Mouse (Mus musculus): ENCODE measurements around the gene Tm6sf1.
A peak's percentile ranks its signal among the peaks of the same experiment; 100 is the strongest.

The Tm6sf1 gene

DNA sequence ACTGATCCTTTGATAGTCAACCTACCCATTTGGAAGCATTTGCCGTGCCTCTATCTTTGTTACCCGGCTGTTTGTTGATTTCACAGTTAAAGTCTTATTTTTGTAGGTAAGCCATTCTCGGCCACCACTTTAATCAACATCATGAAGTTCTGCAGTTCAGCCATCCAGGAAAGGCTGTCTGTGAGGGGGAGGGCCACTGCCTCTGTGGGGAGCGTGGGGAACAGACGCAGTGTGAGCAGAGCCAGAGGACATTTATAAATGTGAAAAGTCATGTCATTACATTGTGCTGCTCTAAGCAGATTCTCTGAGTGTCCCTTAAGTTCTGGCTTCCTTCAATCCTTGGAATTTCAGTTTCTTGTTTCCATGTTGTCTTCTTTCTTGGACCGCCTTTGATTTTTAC, 8.6 kb upstream of the Tm6sf1 start:
- no peak for DNase-seq (ENCODE audit: low spot score)

DNA sequence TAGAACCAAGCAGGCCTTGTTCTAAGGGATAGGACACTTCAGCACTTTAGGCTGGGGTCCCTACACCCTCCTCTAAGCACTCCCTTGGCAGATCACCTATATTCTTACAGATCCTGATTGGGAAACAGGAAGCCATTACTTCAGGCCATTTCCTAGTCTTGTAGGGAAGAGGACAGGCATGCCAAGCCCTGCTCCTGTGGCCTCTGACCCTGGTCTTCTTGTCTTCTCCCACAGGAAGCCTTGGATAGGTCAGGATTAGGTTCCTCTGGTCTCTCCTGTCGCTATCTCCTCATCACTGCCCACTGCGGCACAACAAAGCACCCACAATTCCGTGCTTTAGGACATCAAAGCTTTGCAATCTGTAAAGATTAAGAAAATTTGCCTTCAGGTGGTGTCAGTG, 7.1 kb upstream of the Tm6sf1 start:
- no peak for DNase-seq (ENCODE audit: low spot score)

DNA sequence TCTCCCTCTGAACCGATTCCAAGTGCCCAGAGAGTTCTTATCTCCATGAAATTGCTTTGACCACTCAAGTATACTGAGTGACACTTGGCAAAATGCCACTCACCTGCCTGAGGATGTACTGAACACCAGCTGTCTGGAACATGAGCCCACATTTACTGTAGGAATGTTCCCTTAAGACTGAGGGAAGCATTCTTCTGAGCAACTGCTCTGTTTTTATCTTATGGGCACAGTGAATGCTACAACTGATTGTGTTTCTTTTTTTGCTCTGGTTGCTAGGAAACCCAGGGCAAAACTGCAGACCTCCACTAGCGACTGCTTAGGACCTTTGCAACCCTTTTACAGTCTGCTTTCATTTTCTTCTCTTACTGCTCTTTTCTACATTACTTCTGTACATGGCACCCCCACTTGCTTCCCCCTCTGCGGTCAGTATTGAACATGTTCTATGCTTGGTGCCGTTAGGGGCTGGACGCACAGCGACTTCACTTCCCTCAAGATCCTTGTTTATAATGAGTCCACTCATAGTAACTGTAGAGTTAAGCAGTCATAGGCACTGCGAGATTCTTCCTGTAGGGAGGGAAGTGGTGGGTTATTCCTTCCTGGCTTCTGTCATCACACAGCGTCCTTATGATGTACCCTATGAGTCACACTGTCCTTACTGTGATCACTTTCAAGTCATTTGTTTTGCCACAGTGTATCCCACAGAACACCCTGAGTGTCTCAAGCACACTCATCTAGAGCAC, 4.1 kb upstream of the Tm6sf1 start:
- DNase-seq (ENCODE audit: low spot score), result no peak

DNA sequence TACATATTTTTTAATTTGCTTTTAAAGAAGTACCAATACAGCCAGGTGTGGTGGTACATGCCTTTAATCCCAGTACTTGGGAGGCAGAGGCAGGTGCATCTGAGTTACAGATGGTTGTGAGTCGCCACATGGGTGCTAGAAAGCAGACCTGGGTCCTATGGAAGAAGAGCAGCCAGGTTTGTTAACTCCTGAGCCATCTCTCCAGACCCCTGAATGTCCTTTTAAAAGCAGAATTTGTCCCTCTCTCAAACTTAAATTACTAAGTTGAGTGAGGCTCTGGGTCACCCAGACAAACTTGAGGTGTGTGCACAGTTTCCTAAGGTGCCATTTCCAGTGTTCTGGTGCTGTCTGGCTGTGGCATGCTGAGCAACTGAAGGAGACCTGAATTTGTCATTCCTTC, 3.1 kb upstream of the Tm6sf1 start, which contains the start of gene Gm10160:
Gm10160 (minus strand) TSS at position 101 of the 400 bp plus-strand sequence.
- no peak for DNase-seq (ENCODE audit: low spot score)

DNA sequence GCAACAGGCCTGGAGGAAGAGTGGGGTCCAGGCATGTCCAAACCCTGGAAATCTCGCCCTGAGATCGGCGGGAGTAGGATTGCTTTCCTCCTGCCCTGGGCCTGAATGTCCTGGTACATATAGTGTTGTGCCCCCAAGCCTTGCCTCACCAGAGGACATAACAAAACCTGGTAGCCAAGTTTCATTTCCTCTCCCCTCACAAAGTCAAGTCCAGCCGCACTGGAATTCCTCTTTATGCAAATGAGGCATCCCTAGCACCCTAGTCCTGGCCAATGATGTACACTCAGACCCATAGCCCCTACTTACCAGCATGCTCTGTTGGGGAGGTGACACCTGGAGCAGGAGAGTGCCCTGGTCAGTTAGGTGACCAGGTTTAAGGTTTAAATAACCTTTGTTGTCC, 2.6 kb upstream of the Tm6sf1 start:
- DNase-seq (ENCODE audit: low spot score), result no peak

DNA sequence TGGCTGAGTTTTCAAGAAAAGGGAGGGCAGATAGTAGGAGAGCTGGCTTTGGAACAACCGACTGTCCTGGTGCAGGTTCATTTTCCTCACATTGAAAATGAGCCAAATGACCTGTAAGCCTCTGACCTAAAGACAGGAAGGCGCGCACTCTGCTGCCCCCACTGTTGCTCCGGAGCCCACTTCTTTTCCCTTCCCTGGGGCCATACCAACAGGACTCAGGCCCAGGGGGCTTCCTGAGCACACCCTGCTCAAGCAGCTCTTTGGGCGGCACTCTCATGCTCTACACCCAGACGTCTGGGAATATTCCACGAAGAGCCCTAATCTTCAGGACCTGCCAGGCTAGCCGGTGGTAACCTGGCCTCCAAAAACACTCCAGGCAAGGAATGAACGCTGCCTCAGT, 565 bp upstream of the Tm6sf1 start:
- DNase-seq (ENCODE audit: low spot score), result peak; percentile 52

DNA sequence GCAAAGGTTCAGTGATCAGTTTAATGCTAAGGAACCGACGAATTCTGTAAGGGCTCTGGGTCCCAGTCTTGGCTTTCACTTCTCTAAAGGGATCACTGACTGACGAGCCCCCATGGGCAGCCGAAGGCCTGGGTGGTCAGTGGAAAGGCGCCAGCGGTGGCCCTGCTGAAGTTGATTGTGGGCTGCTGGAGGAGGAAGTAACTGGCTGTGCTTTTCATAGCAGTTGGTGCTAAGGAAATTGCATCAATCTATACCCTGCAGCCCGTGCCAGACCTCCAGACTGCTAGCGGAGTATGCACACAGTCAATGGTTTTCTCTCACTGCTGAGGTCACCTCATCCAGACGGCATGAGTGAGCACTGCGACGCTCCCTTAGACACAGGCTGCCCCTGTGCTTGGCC, 1.3 kb downstream of the Tm6sf1 start:
- DNase-seq (ENCODE audit: low spot score), result peak; percentile 22

DNA sequence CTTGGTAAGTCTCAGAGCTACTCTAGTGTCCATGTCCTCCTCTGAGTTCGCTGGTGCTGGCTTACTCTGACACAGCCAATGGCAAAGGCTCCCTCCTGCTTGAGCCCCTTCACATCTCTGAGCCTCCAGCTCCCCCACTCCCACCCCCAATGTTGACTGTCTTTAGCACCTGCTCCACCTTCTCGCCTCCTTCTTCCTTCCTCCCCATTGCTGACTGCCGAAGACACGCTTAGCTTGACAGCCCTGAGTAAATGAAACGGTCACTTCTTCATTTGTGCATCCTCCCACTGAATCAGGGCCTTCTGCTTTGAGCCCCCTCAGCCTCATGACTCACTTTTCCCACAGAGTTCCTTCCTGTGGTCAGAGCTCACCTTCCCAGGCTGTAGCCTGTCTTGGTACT, 2.2 kb downstream of the Tm6sf1 start:
- no peak for DNase-seq (ENCODE audit: low spot score)

DNA sequence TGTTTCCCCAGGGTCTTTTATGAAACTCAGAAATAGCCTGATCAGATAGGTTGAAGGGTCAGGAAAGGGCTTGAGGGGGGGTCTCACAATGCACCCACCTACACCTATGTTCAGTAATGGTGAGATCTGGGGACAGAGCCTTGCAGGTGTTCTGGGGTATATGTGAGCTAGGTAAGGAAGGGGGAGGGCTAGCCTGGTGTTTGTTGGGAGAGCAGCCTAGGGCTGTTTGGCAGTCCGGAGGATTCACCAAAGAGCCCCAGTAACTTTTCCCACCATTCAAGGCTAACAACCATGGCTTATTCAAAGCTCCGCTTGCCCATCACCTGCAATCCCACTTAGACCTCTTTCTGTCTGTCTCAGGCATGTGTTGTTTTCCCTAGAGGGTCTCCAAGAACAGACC, 2.7 kb downstream of the Tm6sf1 start:
- DNase-seq (ENCODE audit: low spot score), result no peak

DNA sequence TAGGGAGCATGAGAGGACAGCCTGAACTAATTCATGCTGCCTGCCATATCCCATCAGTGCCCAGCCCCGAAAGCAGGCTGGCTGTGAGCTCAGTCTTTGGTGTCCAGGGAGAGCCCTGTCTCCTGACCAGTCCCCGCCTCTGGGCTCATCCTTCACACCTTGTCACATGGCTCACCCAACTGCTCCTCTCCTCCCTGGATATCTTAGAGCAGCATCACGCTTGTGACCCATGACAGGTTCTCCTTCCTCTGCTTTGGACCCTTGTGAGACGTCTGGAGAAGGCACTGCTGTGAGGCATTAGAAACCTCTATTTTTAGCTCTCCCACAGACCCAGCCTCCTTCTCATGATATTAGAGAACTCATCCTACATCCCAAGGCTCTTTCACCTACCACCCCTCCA, 3.1 kb downstream of the Tm6sf1 start:
- DNase-seq (ENCODE audit: low spot score), result no peak

DNA sequence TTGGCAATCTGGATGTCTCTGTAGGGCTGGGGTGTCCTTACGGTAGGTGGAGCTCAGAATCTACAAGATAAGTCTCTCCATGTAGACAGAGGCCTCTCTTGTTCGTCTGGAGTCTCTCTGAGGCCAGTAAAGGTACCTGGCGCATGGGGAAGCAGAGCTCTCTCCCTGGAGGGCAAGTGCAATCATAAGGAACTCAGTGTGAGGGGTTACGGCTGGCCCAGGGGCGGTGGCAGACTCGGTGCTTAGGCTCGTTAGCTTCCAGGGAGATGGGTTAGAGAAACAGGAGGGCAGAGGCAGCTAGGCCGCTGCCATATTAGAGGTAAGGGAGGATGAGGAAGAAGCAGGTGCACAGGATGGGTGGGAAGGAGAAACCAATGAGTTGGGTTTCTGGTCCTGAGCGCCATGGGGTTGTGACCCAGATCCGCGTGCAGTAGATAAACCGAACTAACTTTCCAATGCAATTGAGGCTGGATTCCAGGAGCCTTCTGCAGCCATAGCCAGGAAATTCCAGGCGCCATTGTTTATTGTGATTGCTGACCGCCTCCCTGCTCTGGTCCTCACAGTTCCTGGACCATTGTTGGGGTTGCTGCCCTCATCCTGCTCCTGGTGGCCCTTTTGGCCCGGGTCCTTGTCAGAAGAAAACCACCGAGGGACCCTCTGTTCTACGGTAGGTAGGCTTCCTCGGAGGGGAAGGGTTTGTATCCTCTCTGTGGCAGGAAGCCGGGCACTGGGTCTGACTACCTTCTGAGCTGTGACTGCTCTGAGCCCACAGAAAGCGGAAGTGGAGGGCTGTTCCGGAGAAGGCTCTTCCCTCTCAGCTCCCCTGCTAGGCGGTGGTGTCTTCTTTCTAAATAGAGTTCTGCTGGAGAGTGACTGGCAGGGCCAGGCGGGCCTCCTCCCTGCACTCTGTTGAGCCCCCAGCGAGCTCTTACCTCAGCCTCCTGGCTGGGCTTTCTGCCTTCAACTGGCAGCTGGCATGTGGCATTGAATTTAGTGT, 4.1 kb downstream of the Tm6sf1 start:
- DNase-seq (ENCODE audit: low spot score), result peak; percentile 13

DNA sequence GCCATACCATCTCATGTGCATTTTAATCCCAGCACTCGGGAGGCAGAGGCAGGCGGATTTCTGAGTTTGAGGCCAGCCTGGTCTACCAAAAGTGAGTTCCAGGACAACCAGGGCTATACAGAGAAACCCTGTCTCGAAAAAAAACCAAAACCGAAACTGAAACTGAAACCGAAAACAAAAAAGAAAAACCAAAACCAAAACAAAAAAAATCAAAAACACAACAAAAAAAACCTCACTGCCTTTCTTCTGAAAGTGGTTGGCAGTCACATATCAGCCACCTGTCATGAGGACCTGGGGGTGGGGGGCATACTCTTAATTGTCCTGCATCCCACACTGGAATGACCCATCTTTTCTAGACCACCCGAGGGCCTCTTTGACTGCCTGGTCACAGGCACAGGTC, 5.8 kb downstream of the Tm6sf1 start:
- no peak for DNase-seq (ENCODE audit: low spot score)

DNA sequence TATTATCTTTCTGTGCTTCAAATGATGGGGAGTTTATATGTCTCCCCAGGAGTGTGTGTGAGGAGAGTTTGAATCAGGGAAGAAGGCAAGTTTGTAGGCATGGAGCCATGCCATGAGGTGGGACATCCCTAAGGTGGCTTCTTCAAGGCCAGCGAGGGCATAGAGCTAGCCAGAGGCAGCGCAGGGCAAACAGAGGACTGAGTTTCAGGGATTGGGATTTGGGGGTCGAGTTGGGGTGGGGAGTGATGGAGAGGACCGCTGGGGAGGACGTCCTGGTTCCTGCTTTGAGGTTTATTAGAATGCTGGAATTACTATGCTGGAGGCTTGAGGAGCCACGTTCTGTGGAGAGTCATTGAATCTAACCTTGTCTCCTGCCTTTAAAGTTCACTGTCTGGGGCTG, 7.1 kb downstream of the Tm6sf1 start:
- DNase-seq (ENCODE audit: low spot score), result no peak

DNA sequence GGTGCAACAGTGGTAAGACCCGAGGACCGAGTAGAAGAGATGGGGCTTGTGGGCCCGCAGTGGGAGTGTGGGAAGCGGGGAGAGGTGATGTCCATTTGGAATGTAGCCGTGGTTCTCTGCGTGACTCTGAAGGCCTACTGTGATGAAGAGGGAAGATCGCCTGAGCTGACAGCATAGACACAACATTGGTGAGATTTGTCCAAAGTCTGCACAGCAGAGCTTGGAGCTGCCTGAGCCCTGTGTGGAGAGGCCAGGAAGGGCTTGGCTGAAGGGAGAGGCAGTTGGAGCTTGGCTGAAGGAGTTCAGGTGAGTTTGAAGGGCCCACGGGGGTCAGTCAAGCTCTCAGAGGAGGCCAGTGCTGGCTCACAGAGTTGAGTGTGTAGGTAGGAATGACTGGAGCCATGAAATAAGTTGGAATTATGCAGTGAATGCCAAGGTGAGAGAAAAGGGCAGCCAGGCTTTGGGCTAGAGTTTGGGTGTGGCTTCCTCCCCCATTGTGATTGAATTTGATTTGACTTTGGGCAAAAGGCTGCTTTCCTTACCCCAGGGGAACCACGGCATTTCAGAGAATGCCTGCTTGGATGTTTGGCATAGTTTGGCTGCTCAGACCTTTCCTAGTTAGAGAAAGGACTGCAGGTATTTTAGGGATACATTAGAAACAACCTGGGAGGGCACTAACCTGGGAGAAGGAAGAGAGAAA, 8.6 kb downstream of the Tm6sf1 start:
- no peak for DNase-seq (ENCODE audit: low spot score)

DNA sequence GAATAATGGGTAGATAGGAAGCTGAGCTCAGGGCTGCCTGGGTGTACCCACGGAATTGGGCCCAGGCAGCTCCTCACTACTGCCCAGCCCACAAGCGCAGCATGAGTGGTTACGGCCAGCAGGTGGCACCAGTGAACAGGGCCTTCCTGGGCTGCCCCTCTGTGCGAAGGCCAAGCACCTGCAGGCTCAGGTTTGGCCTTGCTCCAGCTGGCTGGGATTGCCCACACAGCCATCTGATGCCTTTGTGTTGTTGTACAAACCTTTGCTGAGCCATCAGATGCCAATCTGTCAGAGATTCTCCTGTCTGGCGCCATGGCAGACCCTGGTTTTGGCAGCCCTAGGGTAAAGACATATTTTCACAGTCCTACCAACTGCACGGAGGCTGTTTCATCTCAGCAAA, 9.4 kb downstream of the Tm6sf1 start:
- peak; percentile 84 for DNase-seq (ENCODE audit: low spot score)

DNA sequence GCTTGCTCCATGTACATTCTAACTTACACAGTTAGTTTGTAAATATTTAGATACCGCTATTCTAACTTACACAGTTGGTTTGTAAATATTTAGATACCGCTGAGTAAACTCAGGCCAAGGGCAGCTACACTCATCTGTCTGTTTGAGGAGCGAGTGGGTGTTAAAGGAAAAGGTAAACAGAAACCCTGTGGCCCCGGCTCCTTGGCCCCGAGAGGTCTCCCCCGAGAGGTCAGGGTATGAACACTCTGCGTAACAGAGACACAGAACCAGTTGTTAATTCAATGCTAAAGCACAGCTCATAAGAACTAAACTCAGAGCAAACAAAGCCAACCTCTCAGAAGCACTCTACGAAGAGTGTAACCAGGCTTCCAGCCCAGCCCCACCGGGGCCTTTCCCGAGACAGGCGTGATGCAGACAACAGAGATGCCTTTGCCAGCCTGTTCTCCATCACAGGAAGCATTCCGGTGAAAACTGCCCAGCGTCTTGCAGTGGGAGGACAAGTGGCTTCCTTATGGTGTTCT, 13.8 kb downstream of the Tm6sf1 start:
- DNase-seq (ENCODE audit: low spot score), result peak; percentile 15

DNA sequence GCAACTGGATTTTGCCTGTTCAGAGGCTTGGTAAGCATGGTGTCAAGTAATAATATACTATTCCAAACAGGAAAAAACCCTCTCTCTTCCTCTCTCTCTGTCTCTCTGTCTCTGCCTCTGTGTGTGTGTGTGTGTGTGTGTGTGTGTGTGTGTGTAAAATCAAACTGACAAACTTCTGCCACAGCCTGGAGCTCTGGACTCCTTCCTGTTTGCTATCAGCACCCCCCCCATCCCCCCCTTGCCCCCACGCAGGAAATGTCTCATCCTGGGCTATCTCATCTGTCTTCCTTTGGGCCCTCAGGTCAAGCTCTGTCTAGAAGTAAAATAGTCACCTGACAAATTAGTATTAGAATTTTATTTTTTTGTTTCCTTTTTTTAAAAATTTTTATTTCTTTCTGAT, 15.0 kb downstream of the Tm6sf1 start:
- no peak for DNase-seq (ENCODE audit: low spot score)

DNA sequence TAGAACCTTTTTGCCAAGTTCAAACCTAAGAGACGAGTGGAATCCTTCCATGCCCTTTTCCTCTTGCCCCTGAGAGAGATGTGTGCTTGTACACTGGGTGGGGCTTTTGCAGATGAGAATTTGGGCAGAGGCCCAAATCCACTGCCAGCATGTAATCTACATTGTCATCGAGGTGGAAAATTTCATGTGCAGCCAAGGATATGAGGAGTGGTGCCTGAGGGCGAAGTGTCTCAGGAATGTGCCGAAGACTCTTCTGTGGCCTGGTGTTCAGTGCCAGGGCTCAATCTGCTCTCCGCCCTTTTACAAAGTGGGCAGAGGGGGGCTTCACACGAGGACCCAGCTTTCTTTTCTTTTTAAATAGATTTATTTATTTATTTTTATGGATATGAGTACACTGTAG, 15.8 kb downstream of the Tm6sf1 start:
- DNase-seq (ENCODE audit: low spot score), result no peak

DNA sequence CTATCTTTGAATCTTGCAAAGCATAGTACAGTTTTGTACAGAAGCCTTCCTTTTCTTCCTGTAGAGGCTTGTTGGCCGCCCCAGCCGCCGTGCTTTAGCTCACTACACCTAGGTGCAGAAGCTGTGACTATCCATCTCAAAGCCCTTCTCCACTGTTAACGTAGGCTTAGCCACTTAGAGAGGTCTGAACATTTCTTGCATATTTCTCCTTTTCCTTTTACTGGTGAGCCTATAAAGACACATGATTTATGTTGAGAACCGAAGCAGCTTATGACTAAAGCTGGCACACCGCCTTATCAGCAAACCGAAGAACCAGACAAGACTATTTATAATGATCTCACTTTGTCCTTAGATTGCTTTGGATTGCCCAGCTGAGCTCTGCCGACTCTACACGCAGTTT, 16.6 kb downstream of the Tm6sf1 start:
- no peak for DNase-seq (ENCODE audit: low spot score)

DNA sequence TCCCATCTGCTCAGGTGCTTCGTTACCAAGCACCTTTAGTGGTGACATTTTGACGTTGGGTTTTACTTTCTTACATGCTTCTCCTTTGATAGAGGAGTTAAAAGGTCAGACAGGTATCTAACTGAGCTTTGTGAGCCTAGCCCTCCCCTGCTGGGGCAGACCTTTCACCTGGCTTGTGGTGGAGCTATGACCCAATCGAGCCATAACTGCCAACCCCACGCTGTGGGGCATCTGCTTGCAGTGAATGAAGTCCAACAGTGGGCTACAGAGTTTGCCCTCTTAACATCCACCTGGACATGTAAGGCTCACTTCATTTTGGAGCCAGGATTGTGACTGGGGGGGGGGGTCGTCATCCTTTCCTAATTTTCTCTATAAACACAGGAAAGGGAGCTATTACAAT, 21.5 kb downstream of the Tm6sf1 start:
- no peak for DNase-seq (ENCODE audit: low spot score)

DNA sequence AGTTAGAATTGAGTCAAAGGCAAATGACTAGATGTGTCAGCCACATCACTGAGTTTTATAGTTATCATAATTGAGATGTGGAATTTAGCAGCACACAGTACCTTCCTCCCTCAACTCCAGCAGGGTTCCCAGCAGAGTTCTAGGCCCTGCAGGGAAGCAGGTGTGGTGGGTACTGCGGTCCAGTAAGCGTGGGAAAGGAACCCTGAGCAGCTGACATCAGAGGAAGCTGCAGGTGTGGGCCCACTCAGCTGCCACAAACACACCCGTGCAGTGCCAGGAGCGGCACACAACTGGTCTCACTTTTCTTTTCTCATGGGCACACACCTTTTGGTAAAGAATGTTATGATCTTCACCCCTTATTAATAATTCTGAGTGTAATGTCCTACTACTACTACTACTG, 22.0 kb downstream of the Tm6sf1 start:
- no peak for DNase-seq (ENCODE audit: low spot score)

DNA sequence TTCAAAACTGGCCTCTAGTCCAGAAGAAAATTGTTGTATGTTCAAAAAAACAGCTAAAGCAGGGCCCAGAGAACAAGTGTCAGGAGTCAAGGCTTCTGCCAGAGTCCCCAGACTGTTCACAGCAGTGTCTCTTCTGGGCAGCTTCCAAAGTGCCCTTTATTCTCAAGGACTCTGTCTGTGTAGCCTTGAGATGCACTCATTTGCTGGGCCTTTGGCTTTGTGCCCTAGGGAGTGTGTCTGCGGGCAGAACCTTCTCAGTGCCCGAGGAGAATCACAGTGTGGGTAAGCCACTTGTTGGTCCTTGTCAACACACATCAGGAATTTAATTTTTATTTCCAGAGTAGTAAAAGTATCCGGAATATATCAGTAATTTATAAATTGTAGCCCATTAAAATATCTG, 22.8 kb downstream of the Tm6sf1 start:
- no peak for DNase-seq (ENCODE audit: low spot score)

Data from embryo, embryonic 10.5 days (tissue).